Mouse (Mus musculus) kidney, adult 2 months (tissue): Measurements from ENCODE around the gene Tsga10. TPM values are rescaled to one million over a fixed set of nuclear protein-coding genes. Genes with fewer than 3 reads are reported as not detected.

Experiments
- DNase-seq: peaks from one replicate; pipeline ENCODE4 v3.0.0; 2021
- H3K27ac ChIP-seq: fragments of 200-500 bp; 2 replicates; pipeline ENCODE4 v1.5.1; 2012; ENCODE audit warnings: low read depth, low read length, control low read depth, inconsistent platforms; ENCODE audit not compliant: insufficient read depth
- H3K27me3 ChIP-seq: fragments of 200-500 bp; replicated peaks from 2 replicates; pipeline ENCODE4 v1.6.1; 2012; ENCODE audit warnings: mild to moderate bottlenecking, moderate library complexity, low read length, inconsistent platforms; ENCODE audit not compliant: control insufficient read depth, insufficient read depth
- H3K36me3 ChIP-seq: fragments of 200-500 bp; 2 replicates; pipeline ENCODE4 v1.6.1; 2012; ENCODE audit warnings: mild to moderate bottlenecking, moderate library complexity, low read length, inconsistent platforms; ENCODE audit not compliant: control insufficient read depth, insufficient read depth
- H3K4me1 ChIP-seq: fragments of 200-500 bp; 2 replicates; pipeline ENCODE4 v1.6.1; 2011; ENCODE audit warnings: low read length; ENCODE audit not compliant: control insufficient read depth, insufficient read depth
- H3K4me3 ChIP-seq: fragments of 200-500 bp; 2 replicates; pipeline ENCODE4 v1.5.1; 2011; ENCODE audit warnings: mild to moderate bottlenecking, low read depth, low read length, control low read depth; ENCODE audit not compliant: insufficient read depth
- CTCF ChIP-seq: fragments of 200-500 bp; conservative IDR thresholded peaks from 2 replicates; pipeline ENCODE4 v1.5.1; 2011; ENCODE audit warnings: low read depth, mild to moderate bottlenecking, control low read depth, low read length, moderate library complexity, mixed read lengths; ENCODE audit not compliant: insufficient read depth, insufficient read length
- POLR2A ChIP-seq: fragments of 200-500 bp; IDR thresholded peaks from one replicate; pipeline ENCODE4 v1.6.1; 2011; ENCODE audit warnings: low read depth, low read length, control low read depth
- WGBS: fragments of 180-500 bp; shearing (Covaris S2); methylation state at CpG from one replicate; pipeline ENCODE4 v1.1.7; 2018; 5-methylcytosine and 5-hydroxymethylcytosine counted together
- polyA plus RNA-seq: library from polyadenylated mRNA; depleted of rRNA; stranded (reverse); fragments of >200 nt; gene quantifications from 2 replicates; pipeline ENCODE4 v1.2.3, GENCODE M21; 2012; rRNA removed

Tsga10 gene
- 0.71 and 0.72 TPM in 2 replicates for polyA plus RNA-seq

- TF ChIP-seq POLR2A, result no peak
- TF ChIP-seq CTCF, result no peak
- peak within 1 kb of the TSS; percentile 62 for H3K4me3 ChIP-seq
- no peaks in the 10 kb centered on the region for H3K27me3 ChIP-seq
- DNase-seq, result no peak
- no peaks in the 10 kb centered on the region for H3K36me3 ChIP-seq
- peak within 1 kb of the TSS; percentile 52 for H3K27ac ChIP-seq
- no peaks in the 10 kb centered on the region; the same call in 1 of the 2 replicates for H3K4me1 ChIP-seq
- 85% methylated on average over 6 of the region's 6 CpGs for WGBS
These were observed at the start of gene Tsga10 for GRCm38 (mm10) chr1:37866286-37866685. Tsga10 (minus strand) TSS chr1:37866429.

DNA sequence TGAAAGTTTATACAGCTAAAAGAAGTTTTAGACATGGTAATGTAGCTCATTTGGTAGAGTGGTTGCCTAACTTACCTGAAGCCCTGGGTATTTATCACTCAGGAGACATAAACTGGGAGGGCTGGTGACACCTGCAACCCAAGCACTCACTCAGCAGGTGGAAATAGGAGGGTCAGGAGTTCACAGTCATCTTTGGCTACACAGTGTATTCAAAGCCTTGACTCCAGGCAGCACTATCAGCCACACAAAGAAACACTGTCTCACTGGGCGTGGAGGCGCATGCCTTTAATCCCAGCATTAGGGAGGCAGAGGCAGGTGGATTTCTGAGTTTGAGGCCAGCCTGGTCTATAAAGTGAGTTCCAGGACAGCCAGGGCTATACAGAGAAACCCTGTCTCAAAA lies 46.5 kb upstream of the Tsga10 start:
- no peaks in the 10 kb centered on the region for H3K4me1 ChIP-seq
- no peak for DNase-seq
- 83% methylated on average over 2 of the region's 2 CpGs for WGBS
- H3K27ac ChIP-seq, result no peak overlapping the region
- H3K36me3 ChIP-seq, result no peaks in the 10 kb centered on the region
- no peak for TF ChIP-seq POLR2A
- TF ChIP-seq CTCF, result no peak
- no peak overlapping the region for H3K4me3 ChIP-seq
- no peaks in the 10 kb centered on the region; the same call in 1 of the 2 replicates for H3K27me3 ChIP-seq

GRCm38 (mm10) chr1:37903178-37903577 lies 36.9 kb upstream of the Tsga10 start:
- Histone ChIP-seq H3K27ac (no peak overlapping the region), H3K4me3 (no peak overlapping the region), H3K27me3 (no peaks in the 10 kb centered on the region), H3K36me3 (no peaks in the 10 kb centered on the region), H3K4me1 (no peaks in the 10 kb centered on the region)
- DNase-seq, result peak; percentile 31
- TF ChIP-seq POLR2A (no peak), CTCF (peak; percentile 26; the same call in 1 of the 2 replicates)
- WGBS, result 23% methylated on average over 6 of the region's 6 CpGs

- DNase-seq, result no peak
These were observed 34.1 kb upstream of the Tsga10 start for GRCm38 (mm10) chr1:37900288-37900687.

GRCm38 (mm10) chr1:37899816-37900215 lies 33.6 kb upstream of the Tsga10 start:
- DNase-seq, result no peak
- TF ChIP-seq CTCF (no peak), POLR2A (no peak)
- Histone ChIP-seq H3K36me3 (peaks cover 2% of the 10 kb centered on the region; the same call in 1 of the 2 replicates), H3K4me1 (no peaks in the 10 kb centered on the region), H3K4me3 (no peak overlapping the region), H3K27me3 (no peaks in the 10 kb centered on the region), H3K27ac (no peak overlapping the region)
- WGBS, result 64% methylated on average over 4 of the region's 4 CpGs

More at GRCm38 (mm10) chr1:37900288-37900687, 34.1 kb upstream of the Tsga10 start:
- H3K4me1 ChIP-seq, result no peaks in the 10 kb centered on the region
- H3K27me3 ChIP-seq, result no peaks in the 10 kb centered on the region
- no peak overlapping the region for H3K4me3 ChIP-seq
- H3K27ac ChIP-seq, result no peak overlapping the region
- peaks cover 2% of the 10 kb centered on the region; the same call in 1 of the 2 replicates for H3K36me3 ChIP-seq
- no peak for TF ChIP-seq POLR2A
- no peak for TF ChIP-seq CTCF
- WGBS, result 70% methylated on average over 6 of the region's 6 CpGs

DNA sequence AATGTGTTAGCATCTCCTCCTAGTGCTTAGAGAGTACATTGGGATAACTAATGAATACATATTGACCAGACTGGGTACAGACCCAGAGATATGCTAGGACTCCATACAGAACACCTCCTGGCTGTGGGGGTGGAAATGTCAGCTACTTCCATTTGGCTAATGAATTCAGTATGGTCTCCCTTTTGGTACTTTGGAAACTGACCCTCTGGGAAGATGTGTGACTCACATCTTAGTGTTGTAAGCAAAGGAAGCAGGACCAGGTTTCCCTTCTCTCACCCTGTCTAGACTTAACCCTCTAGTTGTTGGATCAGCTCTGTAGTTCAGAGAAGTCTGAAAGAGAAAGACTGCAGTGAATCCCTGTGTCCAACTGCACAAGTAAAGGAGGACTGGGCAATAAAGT lies 28.4 kb upstream of the Tsga10 start:
- no peak for DNase-seq
- H3K27ac ChIP-seq, result no peak overlapping the region
- peaks cover 2% of the 10 kb centered on the region; the same call in 1 of the 2 replicates for H3K4me1 ChIP-seq
- H3K36me3 ChIP-seq, result peaks cover 2% of the 10 kb centered on the region; the same call in 1 of the 2 replicates
- no peak overlapping the region for H3K4me3 ChIP-seq
- H3K27me3 ChIP-seq, result no peaks in the 10 kb centered on the region
- no peak for TF ChIP-seq CTCF
- no peak for TF ChIP-seq POLR2A

DNA sequence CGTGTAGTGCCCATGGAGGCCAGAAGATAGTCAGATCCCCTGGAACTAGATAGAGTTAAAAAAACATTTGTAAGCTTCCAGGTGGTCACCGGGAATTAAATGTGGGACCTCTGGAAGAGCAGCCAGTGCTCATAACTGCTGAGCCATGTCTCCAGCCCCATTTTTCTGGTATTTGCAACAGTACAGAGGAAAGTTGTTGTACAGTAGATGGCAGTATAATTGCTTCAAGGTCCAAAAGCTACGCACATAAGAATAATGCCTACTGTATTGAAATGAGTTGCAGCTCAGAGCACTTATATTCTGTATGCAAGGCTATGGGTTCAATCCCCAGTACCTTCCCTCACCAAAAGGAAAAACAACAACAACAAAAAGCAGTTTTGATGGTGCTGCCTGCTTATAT lies 25.2 kb upstream of the Tsga10 start:
- WGBS, result 28% methylated on average over 3 of the region's 3 CpGs
- no peak for TF ChIP-seq POLR2A
- TF ChIP-seq CTCF, result no peak
- no peaks in the 10 kb centered on the region for H3K36me3 ChIP-seq
- H3K27me3 ChIP-seq, result no peaks in the 10 kb centered on the region
- 0 out of 2 replicates have a peak overlapping the region, but pooled peaks have one; percentile 6 for H3K4me3 ChIP-seq
- peak; percentile 33 for DNase-seq
- peaks cover 5% of the 10 kb centered on the region; the same call in 1 of the 2 replicates for H3K4me1 ChIP-seq
- H3K27ac ChIP-seq, result no peak overlapping the region
